Mouse (Mus musculus): ENCODE results near the gene Slc4a2.

Gene Slc4a2

GRCm38 (mm10) chr5:24423129-24424003 is at the start of gene Slc4a2, which contains the start of gene Cdk5:
Slc4a2 (plus strand) TSS chr5:24423837.
Cdk5 (minus strand) TSS chr5:24423530.
- DNase-seq (ENCODE audit: low spot score): peak; percentile 91

- DNase-seq (ENCODE audit: low spot score): no peak
Measured at GRCm38 (mm10) chr5:24374216-24374615, 49.4 kb upstream of the Slc4a2 start.

GRCm38 (mm10) chr5:24374666-24375328 is 48.8 kb upstream of the Slc4a2 start:
- DNase-seq (ENCODE audit: low spot score): no peak

- DNase-seq (ENCODE audit: low spot score): no peak
Measured at GRCm38 (mm10) chr5:24378700-24379099, 44.9 kb upstream of the Slc4a2 start.

GRCm38 (mm10) chr5:24379501-24379900 is 44.1 kb upstream of the Slc4a2 start:
- no peak for DNase-seq (ENCODE audit: low spot score)

DNA sequence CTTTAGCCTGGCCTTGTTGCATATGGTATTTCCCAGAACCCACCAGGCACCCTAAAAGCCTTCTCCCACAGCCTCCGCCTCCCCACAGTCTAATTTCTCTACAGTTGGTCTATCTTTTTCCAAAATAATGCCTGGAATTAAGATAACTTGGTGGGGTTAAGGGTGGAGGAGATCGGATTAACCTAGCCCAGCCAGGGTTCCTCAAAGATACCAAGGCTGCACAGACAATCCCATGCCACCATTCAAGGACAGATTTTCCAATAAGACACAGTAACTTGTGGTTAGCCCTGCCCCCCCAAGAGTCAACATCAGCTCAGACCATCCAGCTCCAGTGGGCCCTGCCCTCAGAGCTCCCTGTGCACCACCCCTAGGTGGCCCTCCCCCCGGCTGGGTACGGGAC is 43.1 kb upstream of the Slc4a2 start:
- no peak for DNase-seq (ENCODE audit: low spot score)

DNA sequence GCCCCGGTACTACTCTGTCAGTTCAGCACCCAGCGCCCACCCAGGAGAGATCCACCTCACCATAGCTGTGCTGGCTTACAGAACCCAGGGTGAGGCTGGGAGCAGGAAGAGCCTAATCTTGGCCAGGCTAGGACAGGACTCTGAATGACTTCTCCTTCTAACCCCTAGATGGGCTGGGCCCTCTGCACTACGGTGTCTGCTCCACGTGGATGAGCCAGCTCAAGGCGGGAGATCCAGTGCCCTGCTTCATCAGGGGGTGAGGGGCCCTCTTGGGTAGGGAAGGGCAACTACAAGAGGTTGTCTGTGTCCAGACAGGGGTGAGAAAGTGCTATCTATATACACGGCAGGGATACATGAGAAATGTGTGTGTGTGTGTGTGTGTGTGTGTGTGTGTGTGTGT is 42.2 kb upstream of the Slc4a2 start:
- no peak for DNase-seq (ENCODE audit: low spot score)

GRCm38 (mm10) chr5:24381988-24382387 is 41.6 kb upstream of the Slc4a2 start:
- DNase-seq (ENCODE audit: low spot score): no peak

DNA sequence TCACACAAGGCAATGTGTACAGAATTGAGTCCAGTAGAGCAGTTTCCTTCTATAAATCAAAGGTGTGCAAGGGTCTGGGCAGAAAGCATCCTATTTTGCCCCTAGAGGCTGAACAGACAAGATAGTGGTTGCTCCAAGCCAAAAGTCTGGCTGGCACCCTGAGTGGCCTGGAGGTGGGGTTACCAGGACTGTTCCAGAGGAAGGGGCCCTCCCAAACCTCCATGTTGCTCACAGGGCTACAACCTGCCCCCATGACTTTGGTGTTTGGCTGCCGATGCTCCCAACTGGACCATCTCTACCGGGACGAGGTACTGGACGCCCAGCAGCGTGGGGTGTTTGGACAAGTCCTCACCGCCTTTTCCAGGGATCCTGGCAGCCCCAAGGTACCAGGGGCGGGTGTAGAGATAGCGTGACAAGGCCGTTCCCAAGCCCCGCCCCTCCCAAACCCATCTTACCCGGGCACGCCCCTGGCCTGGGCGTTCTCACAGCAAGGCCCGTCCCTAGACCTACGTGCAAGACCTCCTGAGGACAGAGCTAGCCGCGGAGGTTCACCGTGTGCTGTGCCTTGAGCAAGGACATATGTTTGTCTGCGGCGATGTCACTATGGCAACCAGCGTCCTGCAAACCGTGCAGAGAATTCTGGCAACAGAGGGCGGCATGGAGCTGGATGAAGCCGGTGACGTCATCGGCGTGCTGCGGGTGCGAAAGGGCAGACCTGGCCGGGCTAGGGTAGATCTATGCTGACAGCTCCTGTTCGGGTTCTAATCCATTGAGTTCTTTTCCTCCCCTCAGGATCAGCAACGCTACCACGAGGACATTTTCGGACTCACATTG is 40.4 kb upstream of the Slc4a2 start:
- DNase-seq (ENCODE audit: low spot score): peak; percentile 78

DNA sequence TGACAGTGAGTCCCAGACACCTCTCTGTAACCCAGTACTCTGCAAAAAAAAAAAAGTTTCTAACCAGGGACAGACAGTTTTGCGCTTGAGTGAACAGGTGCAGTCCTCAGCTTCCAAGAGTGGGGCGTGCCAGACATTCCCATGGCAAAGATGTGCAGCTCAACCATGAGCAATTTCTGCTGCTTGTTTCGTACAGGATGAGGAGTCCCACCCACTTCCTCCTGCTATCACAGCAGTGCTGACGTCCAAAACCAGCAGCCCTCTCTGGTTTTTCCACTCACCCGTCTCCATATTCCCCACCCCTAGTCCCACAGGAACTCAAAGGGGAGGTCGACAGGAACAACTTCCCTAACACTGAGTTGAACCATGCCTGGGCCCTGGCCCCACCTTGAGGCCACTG is 39.2 kb upstream of the Slc4a2 start:
- DNase-seq (ENCODE audit: low spot score): peak; percentile 14

- DNase-seq (ENCODE audit: low spot score): no peak
Measured at GRCm38 (mm10) chr5:24385374-24385773, 38.3 kb upstream of the Slc4a2 start.

GRCm38 (mm10) chr5:24385887-24386550 is 37.6 kb upstream of the Slc4a2 start:
- DNase-seq (ENCODE audit: low spot score): no peak

- no peak for DNase-seq (ENCODE audit: low spot score)
Measured at GRCm38 (mm10) chr5:24387264-24388241, 36.1 kb upstream of the Slc4a2 start.

DNA sequence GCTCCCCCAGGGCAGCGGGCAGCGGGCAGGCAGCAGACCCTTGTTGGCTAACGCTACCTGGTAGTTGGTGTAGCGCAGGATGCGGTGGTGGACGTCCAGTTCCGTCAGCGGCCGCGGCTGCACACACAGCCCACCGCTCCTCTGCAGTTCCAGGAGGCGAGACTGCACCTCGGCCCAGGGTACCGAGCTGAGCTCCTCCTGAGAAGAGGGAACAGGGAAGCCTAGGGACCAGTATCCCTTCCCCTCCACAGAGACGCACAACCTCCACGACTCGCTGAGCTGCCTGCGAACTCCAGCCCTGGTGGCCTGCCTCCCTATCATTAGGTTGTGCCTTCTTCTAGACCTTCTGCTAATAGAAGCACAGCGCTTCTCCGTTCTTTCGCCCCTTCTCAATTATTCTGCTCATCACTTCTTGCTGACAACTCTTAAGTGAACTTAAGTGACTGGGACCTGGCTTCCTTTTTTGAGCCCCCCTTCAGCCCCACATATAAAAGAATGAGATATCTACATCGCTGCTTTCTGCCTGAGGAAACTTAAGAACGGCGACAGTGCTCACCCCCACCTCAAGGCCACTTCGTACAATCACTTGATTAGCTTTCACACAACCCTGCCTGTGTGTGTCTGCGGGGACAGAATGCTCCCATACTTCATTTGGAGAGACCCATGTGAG is 35.3 kb upstream of the Slc4a2 start:
- no peak for DNase-seq (ENCODE audit: low spot score)

DNA sequence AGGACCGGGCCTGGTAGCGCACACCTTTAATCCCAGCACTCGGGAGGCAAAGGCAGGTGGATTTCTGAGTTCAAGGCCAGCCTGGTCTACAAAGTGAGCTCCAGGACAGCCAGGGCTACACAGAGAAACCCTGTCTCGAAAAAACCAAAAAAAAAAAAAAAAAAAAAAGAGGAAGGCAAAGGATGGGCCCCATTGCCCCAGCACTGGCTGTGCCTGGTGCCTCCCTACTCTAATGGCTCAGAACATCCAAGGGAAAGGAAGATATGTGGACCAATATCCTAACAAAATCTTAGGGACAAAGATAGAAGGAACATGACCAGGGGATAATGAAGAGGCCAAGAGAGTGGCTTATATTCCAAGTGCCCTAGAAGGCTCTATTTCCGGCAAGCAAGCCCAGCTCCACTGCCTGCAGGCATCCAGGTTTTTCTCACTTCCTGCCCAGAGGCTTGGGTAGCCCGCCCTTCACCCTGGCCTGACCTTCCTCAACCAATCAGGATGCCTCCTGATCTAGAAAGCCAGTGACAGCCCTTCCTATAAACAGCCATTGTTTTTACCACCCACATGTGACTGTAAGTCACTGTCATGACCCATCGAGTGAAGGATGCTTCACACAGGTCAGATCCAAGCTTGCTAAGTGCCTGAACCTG is 34.5 kb upstream of the Slc4a2 start:
- no peak for DNase-seq (ENCODE audit: low spot score)

- no peak for DNase-seq (ENCODE audit: low spot score)
Measured at GRCm38 (mm10) chr5:24389658-24390020, 34.0 kb upstream of the Slc4a2 start.

DNA sequence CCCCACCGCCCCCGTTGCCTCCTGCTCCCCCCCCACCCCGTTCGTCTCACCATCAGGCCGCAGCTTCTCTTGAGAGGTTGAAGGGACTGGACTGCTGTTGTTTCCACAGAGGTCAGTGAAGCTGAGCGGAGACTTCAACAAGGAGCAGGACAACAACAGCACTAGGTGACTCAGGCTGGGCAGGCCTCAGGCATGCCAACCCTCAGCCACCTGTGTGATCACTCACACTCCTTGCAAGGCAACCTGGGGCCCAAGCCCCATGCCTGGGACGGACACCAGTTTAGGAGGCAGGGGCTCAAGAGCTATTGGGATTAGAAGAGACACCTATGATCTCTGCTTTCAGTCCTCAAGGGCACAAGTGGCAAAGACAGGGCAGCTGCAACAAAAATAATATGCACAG is 31.8 kb upstream of the Slc4a2 start, which contains the start of gene Atg9b:
Gene Atg9b, minus strand, starts transcription at position 280 of the 400 bp plus-strand sequence.
- no peak for DNase-seq (ENCODE audit: low spot score)

DNA sequence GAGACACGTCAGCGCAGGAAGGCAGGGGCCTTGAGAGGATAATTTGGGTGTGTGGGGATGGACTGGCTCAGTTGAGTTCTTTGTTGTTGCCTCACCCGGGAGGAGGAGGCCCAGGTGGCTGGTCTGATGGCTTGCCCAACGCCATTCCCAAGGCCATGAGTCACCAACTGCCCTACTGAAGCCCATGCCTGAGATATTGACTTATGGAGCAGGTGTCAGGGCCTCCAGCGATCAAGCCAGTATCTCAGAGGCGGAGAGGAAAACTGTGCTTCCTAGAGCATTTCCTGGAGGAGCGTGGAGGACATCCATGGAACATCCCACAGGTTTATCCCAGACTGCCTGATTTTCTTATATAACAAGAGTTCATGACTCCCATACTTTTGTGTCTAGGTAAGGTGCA is 30.9 kb upstream of the Slc4a2 start:
- no peak for DNase-seq (ENCODE audit: low spot score)

- peak; percentile 76 for DNase-seq (ENCODE audit: low spot score)
Measured at GRCm38 (mm10) chr5:24393392-24393997, 30.1 kb upstream of the Slc4a2 start, which contains the start of gene Abcb8. Abcb8 (plus strand) TSS chr5:24393663.
